Mouse (Mus musculus) lung, embryonic 16.5 days (tissue): ENCODE results near the gene Traf7. TPM values are rescaled to one million over a fixed set of nuclear protein-coding genes. Genes with fewer than 3 reads are reported as not detected.
A peak's percentile ranks its signal among the peaks of the same experiment; 100 is the strongest.

Experiments used
- ATAC-seq: fragments of 200-750 bp; cut with Nextera tagmentation; 2 replicates; pipeline ENCODE4 v1.8.0; 2017; ENCODE audit warnings: low read depth, mild to moderate bottlenecking, moderate library complexity
- H3K27ac ChIP-seq: fragments of 300-500 bp; sonication (generic); 2 replicates; pipeline ENCODE4 v1.5.1; 2014; ENCODE audit warnings: mild to moderate bottlenecking, control low read depth, low read length
- H3K27me3 ChIP-seq: fragments of 300-500 bp; sonication (generic); 2 replicates; pipeline ENCODE4 v1.6.1; 2014; ENCODE audit warnings: low read depth, low read length, mixed read lengths; ENCODE audit not compliant: control insufficient read depth, insufficient read depth
- H3K36me3 ChIP-seq: fragments of 300-500 bp; sonication (generic); 2 replicates; pipeline ENCODE4 v1.6.1; 2014; ENCODE audit warnings: low read length; ENCODE audit not compliant: control insufficient read depth, insufficient read depth
- H3K4me1 ChIP-seq: fragments of 300-500 bp; sonication (generic); replicated peaks from 2 replicates; pipeline ENCODE4 v1.6.1; 2014; ENCODE audit warnings: low read length, mixed read lengths; ENCODE audit not compliant: control insufficient read depth, insufficient read depth
- H3K4me2 ChIP-seq: fragments of 300-500 bp; sonication (generic); 2 replicates; pipeline ENCODE4 v1.6.1; 2014; ENCODE audit warnings: low read depth, low read length, control low read depth
- H3K4me3 ChIP-seq: fragments of 300-500 bp; sonication (generic); 2 replicates; pipeline ENCODE4 v1.5.1; 2014; ENCODE audit warnings: mild to moderate bottlenecking, low read length, control low read depth
- H3K9ac ChIP-seq: fragments of 300-500 bp; sonication (generic); 2 replicates; pipeline ENCODE4 v1.6.1; 2014; ENCODE audit warnings: low read length, control low read depth
- H3K9me3 ChIP-seq: fragments of 300-500 bp; sonication (generic); 2 replicates; pipeline ENCODE4 v1.6.1; 2016; ENCODE audit warnings: low read length; ENCODE audit not compliant: control insufficient read depth
- WGBS: fragments of 180-500 bp; shearing (Covaris S2); extraction: QIAGEN DNeasy Blood & Tissue Kit; methylation state at CpG from one replicate; pipeline ENCODE4 v1.1.7; 2014; 5-methylcytosine and 5-hydroxymethylcytosine counted together
- polyA plus RNA-seq: library from polyadenylated mRNA; unstranded; fragments of >200 nt; fragmentation: Nextera tagmentation; extraction: Ambion mirVana; gene quantifications from 2 replicates; pipeline ENCODE4 v1.2.1, GENCODE M21; 2015

Traf7 gene
- polyA plus RNA-seq, 1 experiment from 2014 or later, result 90.9 TPM

- Histone ChIP-seq H3K27me3 (no peaks in the 10 kb centered on the region), H3K36me3 (peaks cover 23% of the 10 kb centered on the region), H3K4me2 (no peak overlapping the region), H3K4me1 (peaks cover 29% of the 10 kb centered on the region), H3K9me3 (no peaks in the 10 kb centered on the region), H3K9ac (no peak overlapping the region), H3K4me3 (no peak overlapping the region), H3K27ac (no peak overlapping the region)
- no peak for ATAC-seq
- 87% methylated on average over 10 of the region's 10 CpGs for WGBS
Measured at GRCm38 (mm10) chr17:24476022-24476776, 51.5 kb downstream of the Traf7 start.

GRCm38 (mm10) chr17:24475586-24475985 lies 52.2 kb downstream of the Traf7 start:
- 90% methylated on average over 6 of the region's 6 CpGs for WGBS
- Histone ChIP-seq H3K36me3 (peaks cover 23% of the 10 kb centered on the region), H3K9me3 (no peaks in the 10 kb centered on the region), H3K4me2 (no peak overlapping the region), H3K27me3 (no peaks in the 10 kb centered on the region), H3K4me1 (peaks cover 33% of the 10 kb centered on the region), H3K9ac (no peak overlapping the region), H3K27ac (no peak overlapping the region), H3K4me3 (no peak overlapping the region)
- ATAC-seq, result no peak

- Histone ChIP-seq H3K27me3 (no peaks in the 10 kb centered on the region), H3K27ac (no peak overlapping the region), H3K9ac (no peak overlapping the region), H3K9me3 (no peaks in the 10 kb centered on the region), H3K36me3 (peaks cover 23% of the 10 kb centered on the region), H3K4me1 (peaks cover 29% of the 10 kb centered on the region), H3K4me3 (no peak overlapping the region), H3K4me2 (no peak overlapping the region)
- WGBS, result 86% methylated on average over 5 of the region's 5 CpGs
- ATAC-seq, result no peak
Measured at GRCm38 (mm10) chr17:24474557-24474956, 53.2 kb downstream of the Traf7 start.

- Histone ChIP-seq H3K4me1 (peaks cover 29% of the 10 kb centered on the region), H3K36me3 (peaks cover 23% of the 10 kb centered on the region), H3K27me3 (no peaks in the 10 kb centered on the region), H3K9me3 (no peaks in the 10 kb centered on the region), H3K27ac (no peak within 1 kb of the TSS), H3K4me3 (no peak within 1 kb of the TSS), H3K4me2 (no peak within 1 kb of the TSS), H3K9ac (no peak within 1 kb of the TSS)
- WGBS, result 74% methylated on average over 6 of the region's 6 CpGs
- ATAC-seq, result no peak
Measured at GRCm38 (mm10) chr17:24473612-24474275, 54.0 kb downstream of the Traf7 start, which contains the start of gene Bricd5. Gene Bricd5 (plus strand): TSS chr17:24473884.

- peaks cover 23% of the 10 kb centered on the region for H3K4me1 ChIP-seq
- no peaks in the 10 kb centered on the region for H3K27me3 ChIP-seq
- ATAC-seq, result no peak
- no peak overlapping the region; the same call in 1 of the 2 replicates for H3K9ac ChIP-seq
- no peak overlapping the region for H3K4me2 ChIP-seq
- peaks cover 23% of the 10 kb centered on the region for H3K36me3 ChIP-seq
- H3K4me3 ChIP-seq, result no peak overlapping the region
- H3K27ac ChIP-seq, result no peak overlapping the region
- WGBS, result 67% methylated on average over 4 of the region's 4 CpGs
- H3K9me3 ChIP-seq, result no peaks in the 10 kb centered on the region
Measured at GRCm38 (mm10) chr17:24472512-24472911, 55.2 kb downstream of the Traf7 start.

GRCm38 (mm10) chr17:24470701-24471527 lies 56.8 kb downstream of the Traf7 start:
- Histone ChIP-seq H3K36me3 (peaks cover 12% of the 10 kb centered on the region), H3K27me3 (no peaks in the 10 kb centered on the region), H3K27ac (peak overlapping the region; percentile 58), H3K9ac (peak overlapping the region; percentile 94), H3K4me1 (peaks cover 23% of the 10 kb centered on the region), H3K4me2 (peak overlapping the region; percentile 94), H3K9me3 (no peaks in the 10 kb centered on the region), H3K4me3 (peak overlapping the region; percentile 86)
- WGBS, result 1% methylated on average over 67 of the region's 68 CpGs
- peak; percentile 35 for ATAC-seq

GRCm38 (mm10) chr17:24469910-24470602 lies 57.7 kb downstream of the Traf7 start, which contains the start of the genes E4f1 and Pgp:
Gene E4f1 (minus strand): TSS chr17:24470313.
Gene Pgp (plus strand): TSS chr17:24470392.
- Histone ChIP-seq H3K4me2 (peak within 1 kb of the TSS; percentile 94), H3K9me3 (no peaks in the 10 kb centered on the region), H3K27me3 (no peaks in the 10 kb centered on the region), H3K9ac (peak within 1 kb of the TSS; percentile 94), H3K4me3 (peak within 1 kb of the TSS; percentile 86), H3K4me1 (peaks cover 23% of the 10 kb centered on the region), H3K36me3 (peaks cover 4% of the 10 kb centered on the region), H3K27ac (peak within 1 kb of the TSS; percentile 89)
- ATAC-seq, result peak; percentile 99
- WGBS, result under 1% methylated on average over 56 of the region's 75 CpGs

- Histone ChIP-seq H3K4me3 (peak overlapping the region; percentile 86), H3K36me3 (no peaks in the 10 kb centered on the region), H3K4me2 (peak overlapping the region; percentile 94), H3K4me1 (peaks cover 23% of the 10 kb centered on the region), H3K27ac (peak overlapping the region; percentile 89), H3K9ac (peak overlapping the region; percentile 94), H3K27me3 (no peaks in the 10 kb centered on the region), H3K9me3 (no peaks in the 10 kb centered on the region)
- ATAC-seq, result no peak
- 16% methylated on average over 7 of the region's 7 CpGs for whole genome bisulfite sequencing
Measured at GRCm38 (mm10) chr17:24469336-24469909, 58.3 kb downstream of the Traf7 start.
